Mouse (Mus musculus): Measurements from ENCODE around the gene Abcc8.

Gene Abcc8

GRCm38 (mm10) chr7:46110079-46110478, 69.8 kb downstream of the Abcc8 start:
- no peak for DNase-seq (ENCODE audit: low read depth, low spot score)

- DNase-seq (ENCODE audit: low read depth, low spot score): no peak
These were observed 74.3 kb downstream of the Abcc8 start for GRCm38 (mm10) chr7:46105484-46105883.

DNA sequence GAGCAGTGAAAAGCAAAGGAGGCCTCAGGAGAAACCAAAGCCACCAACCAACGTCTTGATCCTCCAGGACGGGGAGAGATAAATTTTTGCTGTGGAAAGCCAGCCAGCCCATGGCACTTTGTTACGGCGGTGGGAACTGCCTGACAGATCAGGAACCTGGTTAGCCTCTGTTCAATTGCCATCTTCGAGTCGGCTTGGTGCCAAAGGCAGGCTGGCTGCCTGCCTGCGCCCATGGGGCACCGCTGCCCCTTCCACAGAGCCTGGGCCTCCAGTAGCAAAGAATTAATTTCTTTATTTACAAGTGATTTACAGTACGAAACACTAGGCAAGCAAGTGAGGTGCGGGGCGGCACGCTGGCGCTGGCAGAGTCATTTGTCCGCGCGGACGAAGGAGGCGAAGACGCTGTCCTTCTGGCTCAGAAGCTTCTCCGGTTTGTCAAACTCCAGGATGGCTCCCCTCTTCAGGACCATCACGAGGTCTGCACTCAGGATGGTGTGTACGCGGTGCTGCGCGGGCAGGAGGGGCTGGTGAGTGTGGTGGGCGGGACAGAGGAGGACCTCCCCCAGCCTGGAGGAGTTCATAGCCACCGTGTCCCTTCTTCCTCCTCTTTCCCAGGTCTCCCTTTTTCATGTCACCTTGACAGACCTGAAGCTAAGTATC, 75.4 kb downstream of the Abcc8 start:
- no peak for DNase-seq (ENCODE audit: low read depth, low spot score)

GRCm38 (mm10) chr7:46103771-46104170, 76.1 kb downstream of the Abcc8 start:
- DNase-seq (ENCODE audit: low read depth, low spot score): no peak

- no peak for DNase-seq (ENCODE audit: low read depth, low spot score)
These were observed 76.7 kb downstream of the Abcc8 start for GRCm38 (mm10) chr7:46103075-46103591.

DNA sequence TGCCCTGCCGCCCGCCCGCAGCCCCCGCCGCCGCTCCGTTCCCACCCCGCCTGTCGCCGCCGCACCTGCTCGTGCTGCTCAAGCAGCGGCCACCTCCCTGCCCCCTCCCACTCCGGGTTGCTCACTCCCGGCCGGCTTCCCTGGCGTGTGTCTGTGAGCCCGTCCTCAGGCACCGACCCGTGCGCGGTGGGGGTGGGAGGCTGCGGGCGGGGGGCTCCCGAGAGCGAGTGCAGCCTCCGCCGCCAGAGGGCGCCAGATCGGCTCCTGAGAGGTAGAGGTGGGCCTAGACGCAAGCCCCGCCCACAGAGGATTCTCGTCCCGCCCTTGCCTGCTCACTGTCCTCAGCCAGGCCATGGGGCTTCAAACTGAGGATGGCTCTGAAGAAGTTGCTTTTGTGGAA, 79.3 kb downstream of the Abcc8 start, which contains the start of gene Kcnj11:
Gene Kcnj11, minus strand, starts transcription at position 202 of the 400 bp plus-strand sequence.
- DNase-seq (ENCODE audit: low read depth, low spot score): peak; percentile 88

DNA sequence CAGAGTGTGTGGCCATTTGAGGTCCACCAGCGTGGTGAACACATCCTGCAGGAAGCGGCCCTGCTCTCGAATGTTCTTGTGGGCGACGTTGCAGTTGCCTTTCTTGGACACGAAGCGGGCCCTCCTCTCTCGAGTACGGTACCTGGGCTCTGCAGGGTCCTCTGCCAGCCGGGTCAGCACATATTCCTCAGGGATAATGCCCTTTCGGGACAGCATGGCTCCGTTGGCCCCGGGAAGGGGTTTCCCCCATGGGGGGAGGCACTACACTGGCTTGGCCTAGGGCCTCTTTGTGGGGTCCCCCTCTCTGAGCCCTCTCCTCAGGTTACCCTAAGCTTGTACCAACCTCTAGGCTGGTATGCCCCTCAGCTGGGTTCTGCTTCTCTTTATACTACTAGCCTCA, 80.2 kb downstream of the Abcc8 start:
- DNase-seq (ENCODE audit: low read depth, low spot score): no peak

GRCm38 (mm10) chr7:46098919-46099286, 80.9 kb downstream of the Abcc8 start:
- DNase-seq (ENCODE audit: low read depth, low spot score): peak; percentile 37

DNA sequence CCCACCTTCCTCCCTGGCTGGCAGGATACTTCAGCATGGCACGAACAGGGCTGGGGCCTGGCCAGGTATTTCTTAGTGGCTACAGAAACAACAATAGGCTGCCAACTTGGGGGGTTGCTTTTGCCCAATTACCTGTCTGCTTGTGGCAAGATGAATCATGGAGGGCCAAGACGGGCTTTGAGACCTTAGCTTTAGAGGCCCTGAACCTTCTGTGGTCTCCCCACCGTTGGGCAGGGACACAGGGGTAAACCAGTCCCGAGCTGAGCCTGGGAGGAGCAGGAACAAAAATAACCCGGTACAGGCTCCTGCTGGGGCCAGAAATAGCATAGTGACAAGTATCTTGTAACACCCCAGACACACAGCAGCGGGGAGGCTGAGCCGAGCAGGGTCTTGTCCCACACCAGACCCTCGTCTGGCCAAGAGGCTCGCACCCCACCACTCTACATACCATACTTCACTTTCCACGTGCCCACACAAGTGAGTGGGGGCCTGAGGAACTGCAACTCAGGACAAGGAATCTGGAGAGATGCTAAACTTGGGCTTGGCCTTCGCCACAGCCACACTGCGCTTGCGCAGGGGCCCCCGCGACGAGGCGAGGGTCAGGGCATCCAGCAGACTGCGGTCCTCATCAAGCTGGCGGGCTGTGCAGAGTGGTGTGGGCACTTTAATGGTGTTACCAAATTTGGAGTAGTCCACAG, 81.5 kb downstream of the Abcc8 start:
- DNase-seq (ENCODE audit: low read depth, low spot score): peak; percentile 44

DNA sequence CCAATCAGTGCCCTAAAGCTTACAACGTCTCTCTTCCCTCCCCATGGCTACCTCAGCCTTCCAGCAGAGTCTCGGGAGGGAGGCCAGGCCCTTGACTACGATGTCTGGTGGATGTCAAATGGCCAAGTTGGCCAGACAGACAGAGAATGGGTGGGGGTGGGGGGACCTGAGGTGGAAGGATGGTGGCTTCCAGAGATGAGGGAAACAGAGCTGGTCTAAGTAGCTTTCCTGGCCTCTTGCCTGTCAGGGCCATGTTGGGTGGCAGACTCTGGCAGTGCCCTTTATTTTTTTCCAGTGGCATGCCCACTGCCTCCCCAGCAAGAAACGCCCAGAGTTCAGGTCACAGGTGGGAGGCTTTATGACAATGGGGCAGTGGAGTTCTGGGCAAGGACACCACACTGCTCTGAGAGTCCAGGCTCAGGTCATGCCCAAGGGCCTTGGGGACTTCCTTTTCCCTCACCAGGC, 82.5 kb downstream of the Abcc8 start:
- DNase-seq (ENCODE audit: low read depth, low spot score): no peak

- peak; percentile 86 for DNase-seq (ENCODE audit: low read depth, low spot score)
These were observed 83.7 kb downstream of the Abcc8 start for GRCm38 (mm10) chr7:46096136-46096535.

- DNase-seq (ENCODE audit: low read depth, low spot score): no peak
These were observed 87.0 kb downstream of the Abcc8 start for GRCm38 (mm10) chr7:46092803-46093202.

DNA sequence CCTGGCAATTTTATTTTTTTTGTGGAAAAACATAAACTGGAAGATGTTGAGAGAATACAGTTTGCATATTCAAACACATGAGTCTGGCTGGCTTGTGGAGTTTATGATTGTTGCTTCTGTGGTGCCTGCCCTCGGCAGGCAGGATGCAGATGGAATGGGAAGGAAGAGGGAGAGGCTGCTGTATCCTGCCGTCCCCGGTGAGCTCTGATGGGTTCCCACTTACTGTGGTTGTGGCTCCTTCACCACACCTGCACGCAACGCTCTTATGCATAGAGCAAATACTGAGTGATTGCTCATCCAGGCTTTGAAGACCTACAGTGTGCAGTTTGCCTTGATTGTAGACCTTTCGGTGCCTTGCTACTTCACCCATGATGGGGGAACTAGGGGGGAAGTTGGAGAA, 91.6 kb downstream of the Abcc8 start:
- no peak for DNase-seq (ENCODE audit: low read depth, low spot score)

DNA sequence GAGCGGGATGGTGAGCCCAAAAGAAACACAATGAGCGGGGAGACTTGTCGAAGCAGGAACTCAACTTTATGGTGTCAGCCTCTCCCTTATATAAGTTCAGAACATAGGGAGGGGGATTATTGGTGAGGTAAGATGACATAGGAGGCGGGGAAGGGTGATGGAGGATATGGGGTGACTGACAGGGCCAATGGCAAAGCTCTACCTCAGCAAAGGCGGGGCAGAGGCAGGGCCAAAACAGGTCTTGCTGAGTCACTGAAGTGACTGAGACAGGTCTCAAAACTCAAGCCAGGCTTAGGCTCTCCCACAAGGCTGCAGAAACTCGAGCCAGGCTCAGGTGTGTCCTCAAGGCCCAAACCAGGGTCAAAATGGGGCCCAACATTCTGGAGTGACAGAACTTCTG, 93.5 kb downstream of the Abcc8 start:
- no peak for DNase-seq (ENCODE audit: low read depth, low spot score)

GRCm38 (mm10) chr7:46084839-46085513, 94.9 kb downstream of the Abcc8 start:
- peak; percentile 61 for DNase-seq (ENCODE audit: low read depth, low spot score)

DNA sequence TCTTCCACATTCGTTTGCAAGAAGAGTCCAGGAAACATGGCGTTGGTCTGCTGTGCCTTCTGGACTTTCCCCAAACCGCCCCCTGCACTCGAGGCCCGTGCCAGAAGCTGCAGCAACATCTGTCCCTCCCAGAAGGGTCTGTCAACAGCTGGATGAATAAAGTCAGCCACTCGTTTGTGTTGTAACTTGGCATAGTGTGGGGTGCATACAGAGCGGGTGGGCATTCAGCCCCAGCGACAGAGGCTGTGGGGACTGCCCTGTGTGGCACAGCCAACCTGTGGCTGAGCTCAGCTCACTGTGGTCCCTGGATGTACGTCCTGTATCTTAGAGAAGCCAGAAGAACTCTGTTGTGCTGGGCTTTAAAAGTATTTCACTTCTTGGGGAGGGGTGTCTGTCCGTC, 95.8 kb downstream of the Abcc8 start:
- DNase-seq (ENCODE audit: low read depth, low spot score): no peak

GRCm38 (mm10) chr7:46077675-46078074, 102.2 kb downstream of the Abcc8 start:
- no peak for DNase-seq (ENCODE audit: low read depth, low spot score)

DNA sequence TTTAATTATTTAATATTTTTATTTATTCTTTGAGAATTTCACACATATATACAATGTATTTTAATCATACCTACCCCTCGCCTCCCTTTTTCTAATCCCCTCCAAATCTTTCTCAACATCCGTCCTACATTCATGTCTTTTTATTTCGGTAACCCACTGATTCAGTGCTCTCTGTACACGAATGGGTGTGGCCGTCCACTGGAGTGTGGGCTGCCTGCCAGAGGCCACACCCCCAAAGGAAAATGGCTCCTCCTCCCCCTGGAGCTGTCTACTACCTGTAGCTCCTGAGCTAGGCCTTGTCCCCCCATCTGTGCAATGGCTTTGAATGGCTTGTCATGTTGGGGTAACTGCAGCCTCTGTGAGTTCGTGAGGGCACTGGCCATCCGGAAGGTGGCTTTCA, 103.0 kb downstream of the Abcc8 start:
- peak; percentile 23 for DNase-seq (ENCODE audit: low read depth, low spot score)

DNA sequence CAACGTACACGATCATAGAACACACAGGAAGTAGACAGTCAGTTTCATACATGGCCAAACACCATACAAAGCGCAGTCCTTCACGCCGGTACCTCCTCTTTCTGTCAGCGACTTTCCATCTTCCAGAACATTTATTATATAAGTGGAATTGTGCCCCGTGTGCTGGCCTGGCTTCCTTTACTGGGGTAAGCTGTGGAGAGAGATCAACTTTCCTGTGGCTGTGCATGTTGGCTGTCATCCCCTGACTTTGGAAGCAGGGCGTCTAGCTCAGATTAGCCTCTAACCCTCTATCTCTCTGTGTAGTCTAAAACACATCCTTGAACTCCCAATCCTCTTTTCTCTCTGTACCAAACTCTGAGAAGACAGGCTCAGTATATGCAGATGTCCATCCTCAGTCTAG, 111.0 kb downstream of the Abcc8 start:
- no peak for DNase-seq (ENCODE audit: low read depth, low spot score)

- DNase-seq (ENCODE audit: low read depth, low spot score): no peak
These were observed 116.5 kb downstream of the Abcc8 start for GRCm38 (mm10) chr7:46063296-46063695.

DNA sequence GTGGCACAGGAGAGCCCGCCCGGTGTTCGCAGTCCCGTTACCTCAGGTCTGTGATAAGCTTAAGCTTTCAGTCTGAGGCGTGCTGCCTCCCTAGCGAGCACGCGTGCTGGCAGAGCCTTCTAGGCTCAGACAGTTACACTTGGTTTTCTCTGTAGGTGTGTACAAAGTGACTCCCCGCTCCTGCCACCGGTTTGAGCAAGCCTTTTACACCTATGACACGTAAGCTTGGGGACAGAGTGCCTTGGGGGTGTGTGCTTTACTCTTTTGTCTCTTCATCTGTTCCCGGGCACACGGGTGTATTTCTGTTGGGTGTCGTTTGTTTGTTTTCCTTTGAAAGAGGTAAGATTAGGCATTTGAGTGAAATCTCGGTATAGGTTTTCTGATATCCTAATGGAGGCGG, 118.2 kb downstream of the Abcc8 start:
- DNase-seq (ENCODE audit: low read depth, low spot score): no peak

- DNase-seq (ENCODE audit: low read depth, low spot score): no peak
These were observed 119.1 kb downstream of the Abcc8 start for GRCm38 (mm10) chr7:46060688-46061087.

Measured in ZHBTc4 (cell line).